Mouse (Mus musculus): Measurements from ENCODE around the gene Babam2. TPM values are rescaled to one million over a fixed set of nuclear protein-coding genes. Genes with fewer than 3 reads are reported as not detected.

Gene Babam2
- polyA plus RNA-seq, 1 experiment from 2014 or later, result 62.9 TPM

GRCm38 (mm10) chr5:31698931-31699330 is 1.4 kb downstream of the Babam2 start:
- H3K4me2 ChIP-seq (replicated peaks; ENCODE audit: low read depth, low read length), result peak overlapping the region; percentile 67
- 53% methylated on average over 4 of the region's 4 CpGs for WGBS

GRCm38 (mm10) chr5:31699397-31699796 is 1.9 kb downstream of the Babam2 start:
- no peaks in the 10 kb centered on the region for H3K9me3 ChIP-seq (ENCODE audit: control insufficient read depth, low read depth, low read length)
- H3K4me2 ChIP-seq (replicated peaks; ENCODE audit: low read depth, low read length), result peak overlapping the region; percentile 67; the same call in 1 of the 2 replicates
- no peaks in the 10 kb centered on the region for H3K27me3 ChIP-seq (ENCODE audit: control insufficient read depth, insufficient read depth, low read length)
- H3K4me1 ChIP-seq (ENCODE audit: control insufficient read depth, insufficient read depth, low read length), result 0 out of 2 replicates have a peak, but pooled peaks cover 8% of the 10 kb centered on the region
- H3K27ac ChIP-seq (ENCODE audit: low read length), result peak overlapping the region; percentile 59; the same call in 1 of the 2 replicates
- no peak overlapping the region for H3K4me3 ChIP-seq (ENCODE audit: low read depth, low read length)
- peaks cover 8% of the 10 kb centered on the region; the same call in 1 of the 2 replicates for H3K36me3 ChIP-seq (ENCODE audit: control insufficient read depth, insufficient read depth, low read length)
- ATAC-seq (ENCODE audit: insufficient number of reproducible peaks, insufficient read depth, low FRiP score, low read depth), result no peak
- no peak overlapping the region for H3K9ac ChIP-seq (replicated peaks; ENCODE audit: low read depth, low read length)

More at GRCm38 (mm10) chr5:31698931-31699330, 1.4 kb downstream of the Babam2 start:
- Histone ChIP-seq H3K4me1 (ENCODE audit: control insufficient read depth, insufficient read depth, low read length) (0 out of 2 replicates have a peak, but pooled peaks cover 8% of the 10 kb centered on the region), H3K27ac (ENCODE audit: low read length) (peak overlapping the region; percentile 59; the same call in 1 of the 2 replicates), H3K4me3 (ENCODE audit: low read depth, low read length) (peak overlapping the region; percentile 68; the same call in 1 of the 2 replicates), H3K27me3 (ENCODE audit: control insufficient read depth, insufficient read depth, low read length) (no peaks in the 10 kb centered on the region), H3K36me3 (ENCODE audit: control insufficient read depth, insufficient read depth, low read length) (peaks cover 6% of the 10 kb centered on the region; the same call in 1 of the 2 replicates), H3K9ac (replicated peaks; ENCODE audit: low read depth, low read length) (no peak overlapping the region), H3K9me3 (ENCODE audit: control insufficient read depth, low read depth, low read length) (no peaks in the 10 kb centered on the region)
- no peak for ATAC-seq (ENCODE audit: insufficient number of reproducible peaks, insufficient read depth, low FRiP score, low read depth)

- 82% methylated on average over 5 of the region's 5 CpGs for WGBS
These were observed 7.5 kb downstream of the Babam2 start for GRCm38 (mm10) chr5:31704971-31705370.

GRCm38 (mm10) chr5:31706826-31707225 is 9.3 kb downstream of the Babam2 start:
- Histone ChIP-seq H3K27me3 (ENCODE audit: control insufficient read depth, insufficient read depth, low read length) (no peaks in the 10 kb centered on the region), H3K9ac (replicated peaks; ENCODE audit: low read depth, low read length) (no peak overlapping the region), H3K9me3 (ENCODE audit: control insufficient read depth, low read depth, low read length) (no peaks in the 10 kb centered on the region), H3K4me2 (replicated peaks; ENCODE audit: low read depth, low read length) (no peak overlapping the region), H3K27ac (ENCODE audit: low read length) (no peak overlapping the region), H3K36me3 (ENCODE audit: control insufficient read depth, insufficient read depth, low read length) (peaks cover 8% of the 10 kb centered on the region; the same call in 1 of the 2 replicates), H3K4me1 (ENCODE audit: control insufficient read depth, insufficient read depth, low read length) (no peaks in the 10 kb centered on the region), H3K4me3 (ENCODE audit: low read depth, low read length) (no peak overlapping the region)
- ATAC-seq (ENCODE audit: insufficient number of reproducible peaks, insufficient read depth, low FRiP score, low read depth), result no peak
- WGBS, result 80% methylated on average over 4 of the region's 4 CpGs

More at GRCm38 (mm10) chr5:31704971-31705370, 7.5 kb downstream of the Babam2 start:
- H3K4me2 ChIP-seq (replicated peaks; ENCODE audit: low read depth, low read length), result no peak overlapping the region
- H3K9me3 ChIP-seq (ENCODE audit: control insufficient read depth, low read depth, low read length), result no peaks in the 10 kb centered on the region
- no peaks in the 10 kb centered on the region for H3K27me3 ChIP-seq (ENCODE audit: control insufficient read depth, insufficient read depth, low read length)
- H3K9ac ChIP-seq (replicated peaks; ENCODE audit: low read depth, low read length), result no peak overlapping the region
- no peak overlapping the region for H3K4me3 ChIP-seq (ENCODE audit: low read depth, low read length)
- no peak overlapping the region for H3K27ac ChIP-seq (ENCODE audit: low read length)
- no peaks in the 10 kb centered on the region for H3K4me1 ChIP-seq (ENCODE audit: control insufficient read depth, insufficient read depth, low read length)
- ATAC-seq (ENCODE audit: insufficient number of reproducible peaks, insufficient read depth, low FRiP score, low read depth), result no peak
- H3K36me3 ChIP-seq (ENCODE audit: control insufficient read depth, insufficient read depth, low read length), result peaks cover 8% of the 10 kb centered on the region; the same call in 1 of the 2 replicates

- Histone ChIP-seq H3K4me2 (replicated peaks; ENCODE audit: low read depth, low read length) (no peak overlapping the region), H3K27ac (ENCODE audit: low read length) (no peak overlapping the region), H3K9ac (replicated peaks; ENCODE audit: low read depth, low read length) (no peak overlapping the region), H3K27me3 (ENCODE audit: control insufficient read depth, insufficient read depth, low read length) (no peaks in the 10 kb centered on the region), H3K4me1 (ENCODE audit: control insufficient read depth, insufficient read depth, low read length) (no peaks in the 10 kb centered on the region), H3K9me3 (ENCODE audit: control insufficient read depth, low read depth, low read length) (no peaks in the 10 kb centered on the region), H3K4me3 (ENCODE audit: low read depth, low read length) (no peak overlapping the region), H3K36me3 (ENCODE audit: control insufficient read depth, insufficient read depth, low read length) (no peaks in the 10 kb centered on the region; the same call in 1 of the 2 replicates)
- no peak for ATAC-seq (ENCODE audit: insufficient number of reproducible peaks, insufficient read depth, low FRiP score, low read depth)
- 86% methylated on average over 1 of the region's 1 CpGs for WGBS
These were observed 11.9 kb downstream of the Babam2 start for GRCm38 (mm10) chr5:31709389-31709788.

GRCm38 (mm10) chr5:31713280-31713711 is 15.8 kb downstream of the Babam2 start:
- Histone ChIP-seq H3K4me3 (ENCODE audit: low read depth, low read length) (no peak overlapping the region), H3K36me3 (ENCODE audit: control insufficient read depth, insufficient read depth, low read length) (no peaks in the 10 kb centered on the region), H3K4me1 (ENCODE audit: control insufficient read depth, insufficient read depth, low read length) (0 out of 2 replicates have a peak, but pooled peaks cover 6% of the 10 kb centered on the region), H3K9me3 (ENCODE audit: control insufficient read depth, low read depth, low read length) (no peaks in the 10 kb centered on the region), H3K27ac (ENCODE audit: low read length) (peak overlapping the region; percentile 96), H3K4me2 (replicated peaks; ENCODE audit: low read depth, low read length) (no peak overlapping the region), H3K9ac (replicated peaks; ENCODE audit: low read depth, low read length) (no peak overlapping the region), H3K27me3 (ENCODE audit: control insufficient read depth, insufficient read depth, low read length) (no peaks in the 10 kb centered on the region)
- WGBS, result 64% methylated on average over 2 of the region's 2 CpGs
- ATAC-seq (ENCODE audit: insufficient number of reproducible peaks, insufficient read depth, low FRiP score, low read depth), result peak; percentile 92

GRCm38 (mm10) chr5:31713841-31714264 is 16.4 kb downstream of the Babam2 start:
- Histone ChIP-seq H3K36me3 (ENCODE audit: control insufficient read depth, insufficient read depth, low read length) (no peaks in the 10 kb centered on the region), H3K9me3 (ENCODE audit: control insufficient read depth, low read depth, low read length) (no peaks in the 10 kb centered on the region), H3K27ac (ENCODE audit: low read length) (peak overlapping the region; percentile 96), H3K9ac (replicated peaks; ENCODE audit: low read depth, low read length) (no peak overlapping the region), H3K4me3 (ENCODE audit: low read depth, low read length) (no peak overlapping the region), H3K4me1 (ENCODE audit: control insufficient read depth, insufficient read depth, low read length) (0 out of 2 replicates have a peak, but pooled peaks cover 6% of the 10 kb centered on the region), H3K4me2 (replicated peaks; ENCODE audit: low read depth, low read length) (no peak overlapping the region), H3K27me3 (ENCODE audit: control insufficient read depth, insufficient read depth, low read length) (no peaks in the 10 kb centered on the region)
- peak; percentile 51; the same call in 1 of the 2 replicates for ATAC-seq (ENCODE audit: insufficient number of reproducible peaks, insufficient read depth, low FRiP score, low read depth)
- WGBS, result 55% methylated on average over 5 of the region's 5 CpGs

GRCm38 (mm10) chr5:31715486-31716150 is 18.1 kb downstream of the Babam2 start:
- H3K4me3 ChIP-seq (ENCODE audit: low read depth, low read length), result no peak overlapping the region
- ATAC-seq (ENCODE audit: insufficient number of reproducible peaks, insufficient read depth, low FRiP score, low read depth), result no peak
- no peak overlapping the region for H3K9ac ChIP-seq (replicated peaks; ENCODE audit: low read depth, low read length)
- no peaks in the 10 kb centered on the region for H3K36me3 ChIP-seq (ENCODE audit: control insufficient read depth, insufficient read depth, low read length)
- WGBS, result 45% methylated on average over 4 of the region's 4 CpGs
- no peak overlapping the region for H3K4me2 ChIP-seq (replicated peaks; ENCODE audit: low read depth, low read length)
- H3K27me3 ChIP-seq (ENCODE audit: control insufficient read depth, insufficient read depth, low read length), result no peaks in the 10 kb centered on the region
- peak overlapping the region; percentile 52; the same call in 1 of the 2 replicates for H3K27ac ChIP-seq (ENCODE audit: low read length)
- no peaks in the 10 kb centered on the region for H3K9me3 ChIP-seq (ENCODE audit: control insufficient read depth, low read depth, low read length)
- H3K4me1 ChIP-seq (ENCODE audit: control insufficient read depth, insufficient read depth, low read length), result 0 out of 2 replicates have a peak, but pooled peaks cover 6% of the 10 kb centered on the region
